Mouse (Mus musculus): Measurements from ENCODE around the gene Prl4a1. TPM values are rescaled to one million over a fixed set of nuclear protein-coding genes. Genes with fewer than 3 reads are reported as not detected.

The Prl4a1 gene
- not detected in 2 replicates for polyA plus RNA-seq (2012)

DNA sequence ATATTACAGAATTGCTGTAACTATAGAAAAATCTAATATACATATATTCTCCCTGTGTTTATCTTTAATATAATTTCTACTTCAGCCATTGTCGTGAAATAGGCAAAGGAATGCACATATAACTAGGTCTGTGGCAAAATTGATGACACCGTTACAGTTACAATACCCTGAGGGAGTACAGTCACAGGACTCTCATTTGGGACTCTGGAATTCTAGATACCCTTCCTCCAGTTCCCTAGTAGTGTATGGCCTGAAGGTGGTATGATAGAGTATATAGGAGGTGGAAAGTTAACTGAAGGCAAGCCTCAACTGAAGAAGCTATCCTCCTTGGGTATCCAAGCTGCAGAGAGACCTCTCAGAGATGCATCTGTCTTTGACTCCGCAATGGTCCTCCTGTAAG lies at the start of gene Prl4a1:
TSS of gene Prl4a1 (plus strand) at position 301 of the 400 bp plus-strand sequence.

Other genes starting within 250 kb of the Prl4a1 start
- gene Prl7c1, start 235.4 kb upstream of the Prl4a1 start, polyA plus RNA-seq (2012), result not detected in 2 replicates
- not detected in 2 replicates for gene Prl2a1, start 214.6 kb upstream of the Prl4a1 start, polyA plus RNA-seq (2012)
- not detected in 2 replicates for gene Prl2c1, start 166.9 kb upstream of the Prl4a1 start, polyA plus RNA-seq (2012)
- gene Prl5a1, start 126.3 kb downstream of the Prl4a1 start, polyA plus RNA-seq (2012), result not detected in 2 replicates
- 3.9 and 5.8 TPM in 2 replicates for gene Gm11361, start 241.3 kb downstream of the Prl4a1 start, polyA plus RNA-seq (2012)

Measured in megakaryocyte-erythroid progenitor cell, adult 5 weeks (primary cell).